Mouse (Mus musculus) mesoderm, embryonic 11.5 days (tissue): ENCODE measurements at regions not wholly inside any gene's neighbourhood (a gene's known extent, or its start where the extent isn't known, plus 50 kb on each side); places are given as distances from the start of the nearest gene placed in this dataset.
"Not testable (repeated sequence)": the region's sequence is repeated elsewhere in the genome, so short reads cannot be mapped to it uniquely, and the experiment has no call there.

ENCODE experiments used
- DNase-seq: peaks from one replicate; pipeline ENCODE4 v3.0.0-alpha.2; 2012; ENCODE audit warnings: low read depth, low spot score

DNA sequence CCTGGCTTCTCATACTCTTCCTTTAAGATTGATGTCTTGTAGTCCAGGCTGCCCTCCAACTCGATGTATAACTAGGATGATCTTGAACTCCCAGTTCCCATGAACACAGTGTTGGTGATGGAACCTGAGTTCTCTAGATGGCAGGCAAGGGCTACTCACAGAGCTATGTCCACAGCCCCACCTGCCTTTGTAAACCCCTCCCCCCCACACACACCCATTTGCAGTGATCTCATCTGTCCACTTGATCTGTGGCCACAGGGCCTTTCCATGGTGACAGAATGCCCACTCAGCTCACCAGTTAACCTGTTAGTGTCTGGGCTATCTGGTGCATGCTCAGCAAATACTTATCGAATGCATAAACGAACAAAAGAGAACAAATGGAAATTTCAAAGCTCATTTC is 176.4 kb downstream of the Nucb2 start:
- DNase-seq = no peak

DNA sequence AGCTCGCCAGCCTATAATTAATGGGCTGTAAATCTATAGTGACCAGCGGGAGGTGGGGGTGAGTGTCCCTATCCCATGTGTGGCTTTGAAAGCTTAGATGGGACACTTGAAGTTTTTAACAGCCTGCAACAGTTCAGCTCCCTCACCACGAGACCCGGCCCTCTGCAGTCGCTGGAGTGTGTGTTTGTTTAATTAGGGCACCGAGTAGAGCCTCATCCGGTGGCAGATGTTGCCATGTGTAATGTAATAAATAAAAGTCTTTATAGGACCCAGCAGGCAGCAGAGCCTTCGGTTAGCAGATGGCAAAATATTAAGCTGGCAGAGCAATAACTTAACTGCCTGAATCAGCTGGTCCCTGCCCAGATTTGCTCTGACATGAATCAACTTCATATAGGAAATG is 177.1 kb downstream of the Nucb2 start:
- DNase-seq = no peak

DNA sequence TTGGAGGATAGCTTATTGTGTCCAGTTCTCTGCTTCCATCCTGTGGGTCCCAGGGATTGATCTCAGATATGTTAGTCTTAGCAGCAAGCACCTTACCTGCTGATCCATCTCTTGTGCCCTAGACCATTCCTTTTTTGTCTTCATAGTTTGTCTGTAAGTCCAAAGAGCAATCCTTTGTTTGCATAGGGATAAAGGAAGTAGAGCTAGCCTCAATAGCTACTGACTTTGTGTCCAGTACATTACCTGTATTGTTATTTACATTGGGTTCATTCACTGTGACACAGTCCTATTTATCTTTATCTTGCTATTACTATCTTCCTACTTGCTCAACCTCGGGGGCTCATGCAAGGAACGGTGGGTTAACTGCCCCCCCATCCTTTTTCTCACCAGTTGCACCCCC is 196.2 kb downstream of the Nucb2 start:
- DNase-seq = no peak

DNA sequence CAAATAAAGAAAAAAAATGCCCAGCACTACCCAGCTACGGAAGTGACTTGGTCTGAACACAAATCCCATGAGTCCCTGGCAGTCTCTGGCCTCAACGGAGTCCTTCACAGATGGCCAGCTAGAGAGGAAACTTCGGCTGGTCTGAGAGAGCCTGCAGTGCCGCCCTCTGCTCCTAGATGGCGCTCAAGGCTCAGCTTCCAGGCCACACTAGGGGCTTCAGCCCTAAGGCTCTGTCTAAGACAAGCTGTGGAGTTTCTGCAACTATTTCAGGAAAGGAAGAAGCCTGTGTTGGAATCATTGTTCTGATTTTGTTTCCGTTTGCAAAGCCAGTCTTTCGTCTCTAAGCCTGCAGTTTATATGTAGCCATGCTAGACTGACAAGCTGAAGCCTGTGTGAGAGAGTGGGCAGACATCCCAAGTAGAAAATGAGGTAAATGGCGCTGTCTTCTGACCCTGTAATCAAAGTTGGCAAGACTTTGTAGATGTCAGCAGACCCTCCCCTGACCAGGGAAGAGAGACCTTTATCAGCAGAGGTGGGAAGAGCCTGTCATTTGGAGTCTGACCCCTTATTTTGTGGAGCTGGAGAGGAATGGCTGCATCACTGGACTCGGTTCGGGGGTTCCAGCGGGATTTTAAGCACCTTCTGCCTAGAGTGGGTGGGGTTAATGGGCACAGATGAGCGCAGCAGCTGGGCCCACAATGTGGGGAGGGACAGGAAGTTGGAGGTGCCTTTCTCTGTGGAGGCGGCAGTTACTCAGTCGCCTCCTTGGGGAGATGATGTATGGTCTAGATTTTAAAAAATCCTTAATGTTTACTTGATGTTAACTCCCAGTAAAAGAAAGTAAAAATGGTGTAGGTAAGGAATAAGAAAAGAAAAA is 197.5 kb downstream of the Nucb2 start:
- peak; percentile 80 for DNase-seq

DNA sequence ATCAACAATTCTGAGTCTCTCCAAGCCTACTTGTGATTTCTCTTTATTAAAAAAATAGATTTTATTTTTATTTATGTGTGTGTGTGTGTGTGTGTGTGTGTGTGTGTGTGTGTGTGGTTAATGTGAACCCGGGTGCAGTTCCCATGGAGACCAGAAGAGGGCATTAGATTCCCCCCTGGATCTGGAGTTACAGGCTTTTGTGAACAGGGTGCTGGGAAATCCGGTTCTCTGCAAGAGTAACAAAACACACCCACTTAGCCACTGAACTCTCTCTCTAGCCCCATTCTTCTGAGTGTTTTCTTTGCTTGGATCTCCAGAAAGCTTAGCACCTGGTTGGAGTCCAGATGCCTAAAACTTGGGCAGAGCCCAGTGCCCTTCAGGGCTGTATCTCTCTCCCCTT is 198.4 kb downstream of the Nucb2 start:
- DNase-seq = no peak

DNA sequence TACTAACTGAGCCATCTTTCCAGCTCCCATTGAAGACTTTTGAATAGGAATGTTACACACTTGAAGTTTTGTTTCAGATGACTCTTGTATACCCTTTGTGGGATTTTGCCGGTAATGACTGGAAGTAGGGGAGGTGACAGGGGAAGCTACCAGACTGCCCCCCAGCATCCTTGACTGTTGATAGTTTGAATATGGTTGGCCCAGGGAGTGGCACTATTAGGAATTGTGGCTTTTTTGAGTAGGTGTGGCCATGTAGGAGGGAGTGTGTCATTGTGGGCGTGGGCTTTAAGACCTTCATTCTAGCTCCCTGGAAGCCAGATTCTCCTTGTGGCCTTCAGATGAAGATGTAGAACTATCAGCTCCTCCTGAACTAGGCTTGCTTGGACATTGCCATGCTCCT is 207.4 kb downstream of the Nucb2 start:
- DNase-seq = no peak

DNA sequence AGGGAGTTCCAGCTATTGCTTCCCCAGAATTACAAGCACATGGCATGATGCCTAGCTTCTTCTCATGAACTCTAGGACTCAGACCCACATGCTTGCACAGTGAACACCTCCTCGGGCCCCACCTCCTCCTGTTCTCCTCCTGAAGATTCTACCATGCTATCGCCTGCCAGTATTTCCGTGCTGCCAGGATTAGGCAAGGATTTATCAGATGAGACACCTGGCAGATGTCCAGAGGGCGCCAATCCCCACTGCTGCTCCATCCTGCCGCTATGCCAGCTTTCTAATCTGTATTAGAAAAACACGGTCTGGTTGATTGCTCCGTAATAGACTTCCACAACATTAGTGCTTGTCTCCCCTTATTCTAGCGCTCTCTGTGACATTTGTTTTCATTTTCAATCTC is 209.0 kb downstream of the Nucb2 start:
- DNase-seq = no peak

DNA sequence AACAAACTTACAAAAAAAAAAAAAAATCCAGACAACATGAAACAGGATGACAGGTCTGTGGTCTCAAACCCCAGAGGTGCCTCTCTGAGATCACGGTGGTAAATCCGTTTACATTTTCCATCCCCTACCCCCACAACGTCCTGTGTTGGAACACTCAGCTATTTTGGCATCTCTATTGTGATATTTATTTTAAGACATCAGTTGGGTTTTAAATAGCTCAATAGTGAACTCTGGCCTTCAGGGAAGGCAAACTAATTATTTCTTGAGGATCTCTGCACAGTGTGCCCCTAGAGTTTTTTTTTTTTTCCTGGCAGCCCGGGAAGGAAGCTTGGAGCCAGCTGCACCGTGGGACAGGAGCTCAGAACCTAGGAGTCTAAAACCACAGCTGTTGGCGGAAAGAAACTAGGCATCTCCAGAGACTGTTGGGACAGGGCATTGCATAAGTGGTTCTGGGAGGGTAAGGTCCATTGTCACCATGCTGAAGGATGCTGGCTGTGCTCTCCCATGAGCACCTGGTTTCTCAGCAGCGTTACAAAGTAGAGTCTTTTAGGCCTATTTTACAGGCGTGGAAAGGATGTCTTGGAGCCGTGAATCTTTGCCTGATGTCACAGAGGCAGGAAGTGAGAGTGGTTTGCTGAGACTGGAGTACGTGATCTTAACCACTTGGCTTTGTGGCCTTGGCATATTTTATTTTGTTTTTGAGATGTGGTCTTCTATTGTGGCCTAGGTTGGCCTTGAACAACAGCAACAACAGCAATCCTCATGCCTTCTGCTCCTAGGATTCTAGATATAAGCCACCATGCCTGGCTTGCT is 211.3 kb downstream of the Nucb2 start:
- no peak for DNase-seq

DNA sequence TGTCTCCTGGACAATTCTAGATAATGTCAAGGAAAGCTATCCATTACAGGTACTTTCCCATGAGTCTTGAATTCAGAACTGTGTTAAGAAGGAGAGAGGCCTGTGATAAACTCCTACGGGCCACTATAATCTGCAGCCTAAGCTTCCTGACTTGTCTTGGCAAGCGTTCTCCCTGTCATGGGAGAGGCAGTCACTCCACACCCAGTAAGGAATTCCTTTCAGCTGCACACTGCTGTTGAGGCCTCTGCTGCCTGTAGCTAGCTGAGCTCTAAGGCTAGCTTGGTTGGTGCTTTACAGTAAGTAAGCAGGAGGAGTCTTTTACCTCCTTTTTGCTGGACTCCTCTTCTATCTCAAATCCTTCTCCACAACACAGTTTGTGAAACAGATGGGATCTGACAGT is 224.2 kb downstream of the Nucb2 start:
- DNase-seq = no peak

DNA sequence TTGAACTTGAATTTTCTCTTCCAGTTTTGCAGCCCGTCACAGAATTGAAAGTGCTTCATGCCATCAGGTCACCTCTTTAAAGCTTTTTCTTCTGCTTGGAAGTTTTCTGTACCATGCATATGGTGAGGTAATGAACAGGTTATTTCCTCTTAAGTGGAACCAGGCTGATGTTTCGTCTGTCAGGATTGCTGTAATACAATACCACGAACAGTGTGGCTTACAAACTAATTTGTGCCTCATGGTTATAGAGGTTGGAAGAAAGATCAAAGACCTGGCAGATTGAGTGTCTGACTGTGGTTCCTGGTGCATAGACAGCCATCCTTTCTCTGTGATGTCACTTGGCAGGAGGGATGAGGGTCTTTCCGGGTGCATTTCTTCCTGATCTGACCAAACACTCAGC is 225.6 kb downstream of the Nucb2 start:
- DNase-seq = peak; percentile 22

DNA sequence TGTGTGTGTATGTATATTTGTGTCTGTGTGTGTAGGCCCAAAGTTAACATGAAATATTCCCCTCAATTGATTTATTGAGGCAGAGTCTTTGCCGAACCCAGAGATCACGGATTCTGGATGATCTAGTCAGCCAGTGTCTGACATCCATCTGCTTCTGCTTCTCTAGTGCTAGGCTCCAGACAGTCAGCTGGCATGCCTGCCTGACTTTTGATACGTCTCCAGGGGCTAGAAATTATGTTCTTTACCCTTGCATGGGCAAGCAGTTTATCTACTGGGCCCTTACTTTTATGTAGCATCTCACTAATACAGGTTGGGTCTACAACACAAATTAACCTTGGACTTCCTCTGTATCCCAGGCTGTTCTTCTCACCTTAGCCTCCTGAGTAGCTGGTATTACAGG is 231.5 kb downstream of the Nucb2 start:
- no peak for DNase-seq

DNA sequence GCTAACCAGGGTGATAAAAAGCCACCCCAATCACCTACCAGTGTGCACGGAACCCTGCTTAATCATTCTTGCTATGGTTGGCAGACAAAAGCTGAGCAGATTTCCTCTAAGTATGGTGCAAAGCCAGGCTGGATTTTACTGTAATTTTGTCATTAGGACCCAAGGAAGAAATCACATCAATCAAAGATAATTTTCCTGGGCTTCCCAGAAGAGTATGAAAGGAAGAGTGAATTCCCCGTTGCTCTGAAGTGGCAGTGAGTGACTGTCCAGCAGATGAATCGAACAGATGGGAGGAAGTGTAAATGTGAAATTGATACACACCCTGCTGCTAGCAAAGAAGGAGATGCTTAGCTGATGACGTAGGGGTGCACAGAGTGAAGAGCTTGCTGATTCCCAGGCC is 232.2 kb downstream of the Nucb2 start:
- peak; percentile 27 for DNase-seq

DNA sequence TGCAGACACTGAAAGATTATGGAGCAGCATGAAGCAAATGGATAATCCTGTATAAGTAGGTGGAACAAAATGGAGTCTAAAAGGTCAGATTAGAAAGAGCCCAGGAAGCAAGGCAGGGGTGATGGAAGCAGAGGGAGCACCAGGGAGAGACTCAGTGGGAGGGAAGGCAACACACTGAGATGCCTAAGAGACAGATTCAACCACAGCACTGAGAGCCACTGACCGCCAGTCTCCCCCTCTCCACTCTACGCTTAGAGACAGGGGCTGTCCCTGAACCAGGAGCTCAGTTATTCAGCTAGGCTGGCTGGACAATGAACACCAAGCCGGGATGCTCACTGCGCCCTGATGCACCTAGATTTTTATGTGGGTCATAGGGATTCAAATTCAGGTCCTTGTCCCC is 233.8 kb downstream of the Nucb2 start:
- DNase-seq = no peak

DNA sequence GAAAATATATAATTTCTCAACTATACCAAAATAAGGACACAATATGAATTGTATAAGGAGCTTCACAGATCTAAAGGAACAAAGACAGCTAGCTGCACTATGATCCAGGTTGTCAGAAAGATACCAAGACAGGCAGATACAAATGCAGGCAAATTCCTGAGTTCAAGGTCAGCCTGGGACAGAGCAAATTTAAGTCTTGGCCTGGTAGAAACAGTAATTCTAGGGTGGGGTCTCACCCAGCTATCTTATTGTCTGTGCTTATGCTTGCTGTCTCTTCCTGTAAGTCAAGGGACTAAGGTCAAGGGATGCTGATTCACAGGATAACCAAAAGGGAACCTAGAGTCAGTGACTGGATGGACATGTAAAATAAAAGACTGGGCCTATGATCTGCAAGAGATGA is 250.4 kb downstream of the Nucb2 start:
- DNase-seq = no peak

DNA sequence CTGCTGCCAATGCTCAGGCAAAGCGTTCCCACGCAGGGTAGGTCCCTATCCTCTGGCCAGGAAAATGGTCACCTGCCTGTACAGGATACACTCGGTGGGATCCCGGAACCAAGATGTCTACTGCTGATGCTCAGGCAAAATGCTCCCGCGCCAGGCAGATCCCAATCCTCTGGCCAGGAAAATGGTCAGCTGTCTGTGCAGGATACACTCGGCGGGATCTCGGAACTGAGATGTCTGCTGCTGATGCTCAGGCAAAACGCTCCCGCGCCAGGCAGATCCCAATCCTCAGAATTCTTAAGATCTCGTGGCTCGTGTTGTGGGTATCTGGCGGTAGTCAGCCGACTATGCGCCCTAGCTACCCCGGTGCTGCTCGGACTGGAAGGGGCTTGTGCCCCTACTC is 288.0 kb downstream of the Nucb2 start:
- not testable (repeated sequence) for DNase-seq

DNA sequence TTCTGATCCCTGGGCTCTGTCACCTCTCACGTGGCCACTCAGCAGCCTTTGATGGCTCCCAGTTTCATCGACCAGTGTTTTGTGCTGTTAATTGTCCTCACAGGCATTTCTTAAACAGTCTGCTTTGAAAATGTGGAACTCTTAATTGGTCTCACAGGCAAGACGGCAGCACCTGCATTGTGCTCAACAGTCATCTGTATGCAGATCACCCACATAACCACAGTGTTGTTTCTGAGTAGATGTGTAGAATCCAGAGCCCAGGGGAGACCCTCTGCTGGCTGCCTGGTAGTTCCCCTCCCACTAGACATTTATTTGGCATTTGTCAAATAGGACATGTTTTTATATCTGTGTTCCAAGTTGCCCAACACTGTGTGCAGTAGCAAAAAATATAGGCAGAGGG is 304.3 kb downstream of the Nucb2 start:
- DNase-seq = no peak

DNA sequence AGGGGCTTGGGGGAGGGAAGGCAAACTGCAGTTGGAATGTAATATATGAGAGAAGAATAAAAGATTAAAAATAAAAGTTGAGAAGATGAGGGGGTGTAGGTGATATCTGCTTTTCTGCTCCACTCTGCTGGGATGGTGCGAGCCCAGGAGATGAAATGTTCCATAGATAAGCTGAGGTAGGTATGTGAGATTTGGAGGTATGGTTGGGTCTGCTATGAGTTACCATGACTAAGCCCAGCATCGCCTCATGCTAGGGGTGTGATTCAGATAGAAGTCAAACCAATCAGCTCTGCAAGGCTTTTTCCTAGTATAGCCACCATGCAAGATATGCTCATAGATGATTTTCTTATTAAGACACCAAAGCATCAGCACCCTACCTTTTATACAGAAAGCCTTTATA is 312.3 kb downstream of the Nucb2 start:
- no peak for DNase-seq

DNA sequence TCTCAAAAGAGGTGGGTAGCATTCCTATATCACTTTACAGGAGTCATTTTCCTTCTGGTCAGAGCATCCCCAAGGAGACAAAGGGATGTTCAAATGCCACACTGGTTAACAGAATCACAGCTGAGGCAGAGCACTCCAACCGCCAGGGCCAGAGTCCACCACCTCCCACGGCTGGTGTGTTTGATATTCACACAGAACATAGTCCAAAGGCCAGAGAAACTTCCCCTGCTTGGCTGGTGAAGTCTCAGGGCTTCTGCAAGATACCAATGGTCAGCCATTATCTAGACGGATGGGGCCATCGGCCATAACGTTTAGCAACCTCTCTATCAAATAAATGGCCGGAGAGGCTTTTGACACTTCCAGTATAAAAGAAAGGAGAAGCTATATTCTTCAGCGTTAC is 313.8 kb downstream of the Nucb2 start:
- no peak for DNase-seq

DNA sequence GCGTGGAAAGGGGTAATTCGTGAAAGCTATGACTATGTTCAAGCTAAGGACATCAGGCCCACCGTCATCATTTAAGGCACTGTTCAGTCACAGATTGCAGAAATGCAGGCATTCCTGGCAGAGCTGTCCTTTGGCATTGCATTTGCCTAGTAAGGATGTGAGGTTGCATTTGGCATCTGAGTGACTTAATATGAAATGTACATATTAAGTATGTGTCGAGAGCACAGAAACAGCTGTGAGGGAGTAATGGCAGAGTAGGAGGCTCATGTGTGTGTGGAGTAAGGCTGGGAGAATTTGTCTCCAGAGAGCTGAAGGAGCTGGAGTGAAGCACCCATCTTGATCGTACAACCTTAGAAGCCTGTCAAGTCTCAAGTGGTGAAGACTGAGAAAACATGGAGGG is 316.4 kb downstream of the Nucb2 start:
- DNase-seq = no peak

DNA sequence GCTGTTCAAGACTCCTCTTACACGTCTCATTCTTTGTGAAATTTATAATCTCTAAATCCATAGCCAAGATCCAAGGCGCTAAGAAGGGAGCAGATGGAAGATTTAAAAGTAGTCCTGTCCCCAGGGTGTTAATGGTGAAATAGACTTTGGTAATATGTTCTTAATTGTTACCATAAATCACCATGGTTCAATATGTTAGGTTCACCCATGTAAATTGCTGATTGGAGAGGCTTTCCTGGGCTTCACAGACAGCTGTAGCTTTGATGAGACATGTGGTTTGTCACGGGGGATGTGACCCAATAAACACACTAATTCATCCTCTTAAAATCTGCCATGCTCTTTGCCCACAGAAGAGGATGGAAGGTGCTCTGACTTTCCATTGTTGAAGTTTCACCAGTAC is 338.7 kb downstream of the Nucb2 start:
- peak; percentile 18 for DNase-seq

DNA sequence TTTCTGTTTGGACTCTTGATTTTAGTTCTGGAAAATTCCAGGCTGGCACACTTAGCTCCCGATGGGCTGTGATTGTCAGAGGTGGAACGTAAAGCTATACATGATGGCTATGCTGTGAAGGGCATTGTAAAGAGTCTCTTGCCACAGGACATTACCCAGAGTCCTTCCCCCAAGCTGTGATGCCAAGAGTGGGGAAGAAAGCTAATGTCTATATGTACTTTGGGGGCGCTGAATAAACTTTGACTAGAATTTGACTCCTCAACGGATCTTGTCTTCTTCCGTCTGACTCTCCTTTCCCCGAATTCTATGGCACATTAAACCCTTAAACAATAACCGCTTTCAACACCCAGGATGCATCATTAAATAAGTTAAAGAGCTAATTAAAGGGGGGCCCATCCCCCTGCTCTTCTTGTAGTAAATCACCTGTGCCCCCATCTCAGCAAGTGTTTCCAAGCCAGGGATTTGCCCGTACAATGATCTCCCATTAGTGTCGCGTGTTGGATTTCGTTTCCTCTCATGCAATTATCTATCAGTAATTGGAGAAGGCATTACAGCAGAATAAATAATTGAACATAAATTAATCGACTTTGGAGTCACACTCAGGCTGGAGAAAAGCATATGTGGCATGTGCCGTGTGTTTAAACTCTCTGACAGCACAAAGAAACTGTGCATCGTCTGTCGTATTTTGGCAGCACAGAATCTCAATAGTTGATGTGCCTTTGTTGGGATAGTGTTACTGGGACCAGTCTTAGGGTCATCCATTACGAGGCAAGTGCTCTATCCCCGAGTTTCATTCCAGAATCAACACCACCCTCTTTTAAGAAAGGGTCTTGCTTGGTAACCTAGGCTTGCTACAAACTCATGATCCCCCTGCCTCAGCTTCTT is 343.9 kb downstream of the Nucb2 start:
- DNase-seq = no peak

DNA sequence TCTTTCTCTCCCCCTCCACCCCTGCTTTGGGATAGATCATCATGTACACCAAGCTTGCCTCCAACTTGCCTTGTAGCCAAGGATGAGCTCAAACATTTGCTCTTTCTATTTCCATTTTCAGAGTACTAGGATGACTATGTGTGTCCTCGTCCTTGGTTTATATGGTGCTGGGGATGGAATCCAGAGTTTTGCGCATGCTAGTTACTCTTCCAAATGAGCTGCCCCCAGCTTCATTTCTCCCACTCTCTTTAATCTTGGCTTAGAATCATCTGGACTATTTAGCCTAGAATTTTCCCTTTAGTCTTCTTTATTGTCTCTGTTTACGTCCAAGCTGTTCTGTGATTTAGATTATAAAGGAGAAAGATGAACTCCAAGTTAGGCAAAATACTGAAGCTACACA is 349.2 kb downstream of the Nucb2 start:
- no peak for DNase-seq
